Mouse (Mus musculus) neural tube, embryonic 14.5 days (tissue): ENCODE data around the gene Arid5b. TPM values are rescaled to one million over a fixed set of nuclear protein-coding genes. Genes with fewer than 3 reads are reported as not detected.
A peak's percentile ranks its signal among the peaks of the same experiment; 100 is the strongest.

Experiments
- ATAC-seq: fragments of 200-750 bp; cut with Nextera tagmentation; 2 replicates; pipeline ENCODE4 v1.8.0; 2017; ENCODE audit warnings: low read depth, mild to moderate bottlenecking, moderate TSS enrichment, moderate library complexity
- H3K27ac ChIP-seq: fragments of 300-500 bp; sonication (generic); 2 replicates; pipeline ENCODE4 v1.5.1; 2014; ENCODE audit warnings: low read depth, mild to moderate bottlenecking, control low read depth, low read length, moderate library complexity, mixed read lengths
- H3K27me3 ChIP-seq: fragments of 300-500 bp; sonication (generic); 2 replicates; pipeline ENCODE4 v1.6.1; 2014; ENCODE audit warnings: low read length; ENCODE audit not compliant: control insufficient read depth, insufficient read depth
- H3K36me3 ChIP-seq: fragments of 300-500 bp; sonication (generic); 2 replicates; pipeline ENCODE4 v1.6.1; 2014; ENCODE audit warnings: low read length, mixed read lengths; ENCODE audit not compliant: control insufficient read depth, insufficient read depth
- H3K4me1 ChIP-seq: fragments of 300-500 bp; sonication (generic); 2 replicates; pipeline ENCODE4 v1.6.1; 2014; ENCODE audit warnings: low read length; ENCODE audit not compliant: control insufficient read depth, insufficient read depth
- H3K4me2 ChIP-seq: fragments of 300-500 bp; sonication (generic); 2 replicates; pipeline ENCODE4 v1.6.1; 2014; ENCODE audit warnings: mild to moderate bottlenecking, low read depth, low read length, control low read depth
- H3K4me3 ChIP-seq: fragments of 300-500 bp; sonication (generic); 2 replicates; pipeline ENCODE4 v1.5.1; 2014; ENCODE audit warnings: low read depth, low read length, control low read depth, mixed read lengths
- H3K9ac ChIP-seq: fragments of 300-500 bp; sonication (generic); replicated peaks from 2 replicates; pipeline ENCODE4 v1.6.1; 2014; ENCODE audit warnings: low read depth, mild to moderate bottlenecking, control low read depth, low read length, mixed read lengths
- H3K9me3 ChIP-seq: fragments of 300-500 bp; sonication (generic); 2 replicates; pipeline ENCODE4 v1.6.1; 2016; ENCODE audit warnings: low read length; ENCODE audit not compliant: control insufficient read depth
- WGBS: fragments of 180-500 bp; shearing (Covaris S2); extraction: QIAGEN DNeasy Blood & Tissue Kit; methylation state at CpG from one replicate; pipeline ENCODE4 v1.1.7; 2014; 5-methylcytosine and 5-hydroxymethylcytosine counted together
- polyA plus RNA-seq: library from polyadenylated mRNA; unstranded; fragments of >200 nt; fragmentation: Nextera tagmentation; extraction: Ambion mirVana; gene quantifications from 2 replicates; pipeline ENCODE4 v1.2.1, GENCODE M21; 2014

Gene Arid5b
- polyA plus RNA-seq, 1 experiment from 2014 or later = 26.2 TPM

GRCm38 (mm10) chr10:68114955-68115354, 163.6 kb downstream of the Arid5b start:
- Histone ChIP-seq H3K4me2 (no peak overlapping the region), H3K36me3 (no peaks in the 10 kb centered on the region), H3K4me3 (no peak overlapping the region), H3K4me1 (peaks cover 4% of the 10 kb centered on the region; the same call in 1 of the 2 replicates), H3K9ac (no peak overlapping the region), H3K9me3 (no peaks in the 10 kb centered on the region), H3K27me3 (no peaks in the 10 kb centered on the region), H3K27ac (no peak overlapping the region)
- 89% methylated on average over 3 of the region's 3 CpGs for WGBS
- no peak for ATAC-seq

DNA sequence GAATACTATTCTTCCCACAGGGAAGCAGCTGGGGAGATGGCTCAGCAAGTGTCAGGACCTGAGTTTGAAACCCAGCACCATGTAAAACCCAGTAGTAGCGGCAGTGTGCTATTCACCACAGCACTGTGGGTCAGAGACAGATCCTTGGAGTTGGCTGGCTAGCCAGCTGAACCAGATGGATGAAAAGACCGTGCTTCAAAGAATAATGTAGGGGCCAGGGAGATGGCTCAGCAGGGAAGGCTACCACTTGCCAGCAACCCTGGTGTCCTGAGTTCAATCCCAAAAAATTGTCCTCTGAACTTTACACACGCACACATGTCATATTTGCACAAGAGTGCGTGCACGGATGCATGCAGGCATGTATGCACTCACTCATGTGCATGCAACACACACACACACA, 164.9 kb downstream of the Arid5b start:
- Histone ChIP-seq H3K36me3 (no peaks in the 10 kb centered on the region), H3K4me1 (peaks cover 4% of the 10 kb centered on the region; the same call in 1 of the 2 replicates), H3K27me3 (no peaks in the 10 kb centered on the region), H3K4me2 (no peak overlapping the region; the same call in 1 of the 2 replicates), H3K27ac (peak overlapping the region; percentile 67), H3K9ac (no peak overlapping the region), H3K9me3 (no peaks in the 10 kb centered on the region), H3K4me3 (no peak overlapping the region)
- 88% methylated on average over 5 of the region's 5 CpGs for WGBS
- ATAC-seq = peak; percentile 3; the same call in 1 of the 2 replicates

DNA sequence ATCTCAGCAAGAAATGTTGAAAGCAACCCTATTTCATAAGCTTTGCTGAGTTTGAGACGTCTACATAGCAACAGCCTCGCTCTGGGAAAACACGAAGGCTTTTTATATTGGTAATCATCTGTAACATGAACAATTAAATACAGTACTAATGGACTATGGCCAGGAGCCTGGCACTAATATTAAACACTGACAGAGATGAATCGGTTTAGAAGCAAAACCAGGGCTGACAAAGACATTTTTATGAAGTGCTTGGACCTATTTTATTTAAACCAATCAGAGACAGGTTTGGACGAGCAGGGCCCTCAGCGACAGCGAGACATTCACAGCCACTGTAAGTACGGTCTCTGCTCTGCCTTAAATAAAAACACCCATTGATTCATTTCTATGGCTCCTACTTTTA, 165.6 kb downstream of the Arid5b start:
- peak; percentile 67; the same call in 1 of the 2 replicates for ATAC-seq
- Histone ChIP-seq H3K27ac (no peak overlapping the region), H3K9me3 (no peaks in the 10 kb centered on the region), H3K4me1 (peaks cover 4% of the 10 kb centered on the region; the same call in 1 of the 2 replicates), H3K36me3 (no peaks in the 10 kb centered on the region), H3K27me3 (no peaks in the 10 kb centered on the region), H3K4me2 (no peak overlapping the region), H3K9ac (no peak overlapping the region), H3K4me3 (no peak overlapping the region)
- 42% methylated on average over 8 of the region's 8 CpGs for WGBS

- ATAC-seq = no peak
- H3K9ac ChIP-seq = no peak overlapping the region
- H3K4me2 ChIP-seq = no peak overlapping the region
- H3K4me3 ChIP-seq = no peak overlapping the region
- H3K36me3 ChIP-seq = no peaks in the 10 kb centered on the region
- H3K27ac ChIP-seq = no peak overlapping the region
- 77% methylated on average over 5 of the region's 5 CpGs for WGBS
- no peaks in the 10 kb centered on the region for H3K9me3 ChIP-seq
- H3K27me3 ChIP-seq = no peaks in the 10 kb centered on the region
- H3K4me1 ChIP-seq = peaks cover 20% of the 10 kb centered on the region
Measured at GRCm38 (mm10) chr10:68110607-68111006, 167.9 kb downstream of the Arid5b start.

- no peak for ATAC-seq
- H3K36me3 ChIP-seq = no peaks in the 10 kb centered on the region
- H3K4me3 ChIP-seq = no peak overlapping the region
- H3K4me2 ChIP-seq = no peak overlapping the region
- H3K4me1 ChIP-seq = peaks cover 24% of the 10 kb centered on the region
- no peaks in the 10 kb centered on the region for H3K9me3 ChIP-seq
- H3K27ac ChIP-seq = no peak overlapping the region
- WGBS = 73% methylated on average over 8 of the region's 8 CpGs
- H3K9ac ChIP-seq = no peak overlapping the region
- H3K27me3 ChIP-seq = no peaks in the 10 kb centered on the region
Measured at GRCm38 (mm10) chr10:68110182-68110581, 168.4 kb downstream of the Arid5b start.

- Histone ChIP-seq H3K36me3 (no peaks in the 10 kb centered on the region), H3K4me2 (no peak overlapping the region), H3K9me3 (no peaks in the 10 kb centered on the region), H3K9ac (no peak overlapping the region), H3K27me3 (no peaks in the 10 kb centered on the region), H3K4me3 (no peak overlapping the region), H3K27ac (no peak overlapping the region), H3K4me1 (peaks cover 25% of the 10 kb centered on the region)
- no peak for ATAC-seq
- WGBS = 71% methylated on average over 1 of the region's 1 CpGs
Measured at GRCm38 (mm10) chr10:68109651-68110050, 168.9 kb downstream of the Arid5b start.

DNA sequence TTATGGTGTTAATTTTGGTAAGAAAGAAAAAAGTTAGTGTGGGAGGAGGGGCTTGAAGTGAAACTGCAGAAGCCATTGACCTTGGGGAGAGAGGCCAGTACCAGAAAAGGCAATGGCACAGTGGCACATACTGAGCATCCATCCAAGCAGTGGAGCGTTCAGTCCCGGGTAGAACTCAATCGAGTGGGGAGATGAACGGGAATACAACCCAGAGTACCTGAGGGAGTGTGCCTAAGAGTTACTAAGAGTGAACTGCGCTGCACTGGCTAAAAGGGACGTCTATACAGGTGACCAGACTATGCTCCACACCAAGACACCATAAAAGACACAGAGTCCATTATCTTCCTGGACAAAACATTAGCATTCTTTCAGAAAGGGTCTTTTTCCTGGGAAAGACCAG, 170.8 kb downstream of the Arid5b start:
- no peak for ATAC-seq
- no peak overlapping the region for H3K9ac ChIP-seq
- no peak overlapping the region for H3K4me3 ChIP-seq
- H3K4me1 ChIP-seq = peaks cover 25% of the 10 kb centered on the region
- no peaks in the 10 kb centered on the region for H3K27me3 ChIP-seq
- H3K9me3 ChIP-seq = no peaks in the 10 kb centered on the region
- H3K36me3 ChIP-seq = no peaks in the 10 kb centered on the region
- 81% methylated on average over 6 of the region's 6 CpGs for WGBS
- H3K4me2 ChIP-seq = no peak overlapping the region
- peak overlapping the region; percentile 69; the same call in 1 of the 2 replicates for H3K27ac ChIP-seq

GRCm38 (mm10) chr10:68106351-68106950, 172.1 kb downstream of the Arid5b start:
- no peaks in the 10 kb centered on the region for H3K36me3 ChIP-seq
- no peak overlapping the region for H3K4me2 ChIP-seq
- peaks cover 21% of the 10 kb centered on the region for H3K4me1 ChIP-seq
- H3K4me3 ChIP-seq = no peak overlapping the region
- H3K27me3 ChIP-seq = no peaks in the 10 kb centered on the region
- H3K9me3 ChIP-seq = no peaks in the 10 kb centered on the region
- no peak overlapping the region for H3K9ac ChIP-seq
- WGBS = 20% methylated on average over 9 of the region's 9 CpGs
- H3K27ac ChIP-seq = peak overlapping the region; percentile 69
- 0 out of 2 replicates have a peak, but pooled peaks have one; percentile 19 for ATAC-seq

GRCm38 (mm10) chr10:68104881-68105781, 173.4 kb downstream of the Arid5b start:
- 58% methylated on average over 14 of the region's 14 CpGs for WGBS
- ATAC-seq = no peak
- peak overlapping the region; percentile 55; the same call in 1 of the 2 replicates for H3K27ac ChIP-seq
- H3K36me3 ChIP-seq = no peaks in the 10 kb centered on the region
- no peak overlapping the region for H3K9ac ChIP-seq
- H3K4me3 ChIP-seq = no peak overlapping the region
- no peaks in the 10 kb centered on the region for H3K27me3 ChIP-seq
- H3K4me2 ChIP-seq = no peak overlapping the region
- H3K9me3 ChIP-seq = no peaks in the 10 kb centered on the region
- H3K4me1 ChIP-seq = peaks cover 21% of the 10 kb centered on the region
